Mouse (Mus musculus) heart, embryonic 12.5 days (tissue): Measurements from ENCODE around the gene Rhod. TPM values are rescaled to one million over a fixed set of nuclear protein-coding genes. Genes with fewer than 3 reads are reported as not detected.
"Not testable (repeated sequence)": the region's sequence is repeated elsewhere in the genome, so short reads cannot be mapped to it uniquely, and the experiment has no call there.

Experiments used
- ATAC-seq: fragments of 200-750 bp; cut with Nextera tagmentation; 2 replicates; pipeline ENCODE4 v1.8.0; 2017; ENCODE audit warnings: moderate TSS enrichment, moderate library complexity; ENCODE audit not compliant: insufficient number of reproducible peaks, low FRiP score
- H3K27ac ChIP-seq: fragments of 300-500 bp; sonication (generic); 2 replicates; pipeline ENCODE4 v1.5.1; 2016; ENCODE audit warnings: mild to moderate bottlenecking, moderate library complexity; ENCODE audit not compliant: poor library complexity, severe bottlenecking
- H3K27me3 ChIP-seq: fragments of 300-500 bp; sonication (generic); replicated peaks from 2 replicates; pipeline ENCODE4 v1.6.1; 2016; ENCODE audit warnings: mild to moderate bottlenecking, moderate library complexity
- H3K36me3 ChIP-seq: fragments of 300-500 bp; sonication (generic); 2 replicates; pipeline ENCODE4 v1.6.1; 2016; ENCODE audit warnings: mild to moderate bottlenecking, moderate library complexity
- H3K4me1 ChIP-seq: fragments of 300-500 bp; sonication (generic); replicated peaks from 2 replicates; pipeline ENCODE4 v1.6.1; 2016; ENCODE audit warnings: mild to moderate bottlenecking
- H3K4me2 ChIP-seq: fragments of 300-500 bp; sonication (generic); 2 replicates; pipeline ENCODE4 v1.6.1; 2016; ENCODE audit warnings: mild to moderate bottlenecking, moderate library complexity
- H3K4me3 ChIP-seq: fragments of 300-500 bp; sonication (generic); 2 replicates; pipeline ENCODE4 v1.5.1; 2016; ENCODE audit warnings: mild to moderate bottlenecking
- H3K9ac ChIP-seq: fragments of 300-500 bp; sonication (generic); 2 replicates; pipeline ENCODE4 v1.6.1; 2016; ENCODE audit warnings: mild to moderate bottlenecking, moderate library complexity
- H3K9me3 ChIP-seq: fragments of 300-500 bp; sonication (generic); replicated peaks from 2 replicates; pipeline ENCODE4 v1.6.1; 2016; ENCODE audit warnings: mild to moderate bottlenecking, moderate library complexity
- WGBS: fragments of 180-500 bp; shearing (Covaris S2); methylation state at CpG from one replicate; pipeline ENCODE4 v1.1.7; 2016; 5-methylcytosine and 5-hydroxymethylcytosine counted together
- polyA plus RNA-seq: library from polyadenylated mRNA; unstranded; fragments of >200 nt; fragmentation: Nextera tagmentation; extraction: Ambion mirVana; gene quantifications from 2 replicates; pipeline ENCODE4 v1.2.1, GENCODE M21; 2016

The Rhod gene
- polyA plus RNA-seq, 1 experiment from 2014 or later: 23.8 TPM

DNA sequence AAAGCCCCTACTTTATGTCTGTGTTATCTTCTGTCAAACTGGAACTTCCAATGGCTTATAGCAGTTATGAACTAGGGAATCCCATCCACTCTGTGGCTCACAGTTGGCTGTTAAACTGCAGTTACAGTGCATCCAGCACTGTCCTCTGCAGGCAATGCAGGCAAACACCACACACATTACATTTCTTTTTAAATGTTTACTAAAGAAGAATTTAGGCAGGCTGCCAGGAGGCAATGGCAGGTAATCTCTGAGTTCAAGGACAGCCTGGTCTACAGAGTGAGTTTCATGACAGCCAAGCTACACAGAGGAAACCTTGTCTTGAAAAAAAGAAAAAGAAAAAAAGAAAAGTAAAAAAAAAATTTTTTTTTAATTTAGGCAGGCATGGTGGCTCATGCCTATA is 55.9 kb downstream of the Rhod start:
- no peak for ATAC-seq
- Histone ChIP-seq H3K36me3 (peaks cover 28% of the 10 kb centered on the region), H3K9ac (no peak overlapping the region), H3K4me1 (peaks cover 2% of the 10 kb centered on the region; the same call in 1 of the 2 replicates), H3K27me3 (no peaks in the 10 kb centered on the region), H3K4me2 (no peak overlapping the region), H3K9me3 (no peaks in the 10 kb centered on the region), H3K27ac (no peak overlapping the region), H3K4me3 (no peak overlapping the region)

DNA sequence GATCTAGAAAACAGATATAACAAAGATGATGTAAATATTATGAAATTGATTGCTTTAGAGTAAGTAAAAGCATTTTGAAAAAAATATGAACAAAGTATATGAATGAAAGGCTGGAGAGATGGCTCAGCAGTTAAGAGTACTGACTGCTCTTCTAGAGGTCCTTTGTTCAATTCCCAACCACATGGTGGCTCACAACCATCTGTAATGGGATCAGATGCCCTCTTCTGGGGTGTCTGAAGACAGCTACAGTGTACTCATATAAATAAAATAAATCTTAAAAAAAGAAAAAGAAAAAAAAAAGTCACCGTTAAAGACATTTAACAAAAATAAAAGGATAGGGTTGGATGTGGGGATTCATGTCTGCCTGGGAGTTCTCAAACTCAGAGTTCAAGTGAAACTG is 56.9 kb downstream of the Rhod start:
- 91% methylated on average over 1 of the region's 1 CpGs for WGBS
- not testable (repeated sequence) for H3K4me2 ChIP-seq, H3K9me3 ChIP-seq, H3K4me3 ChIP-seq, H3K27me3 ChIP-seq, H3K27ac ChIP-seq, ATAC-seq, H3K9ac ChIP-seq, H3K4me1 ChIP-seq
- H3K36me3 ChIP-seq: peaks cover 25% of the 10 kb centered on the region

Other genes starting within 250 kb of the Rhod start
- 1.5 and 1.6 TPM in 2 replicates for gene Tbc1d10c, start 248.1 kb downstream of the Rhod start, polyA plus RNA-seq
- 627 and 649 TPM in 2 replicates for gene Ppp1ca, start 247.4 kb downstream of the Rhod start, polyA plus RNA-seq
- gene Rad9a, start 237.8 kb downstream of the Rhod start, polyA plus RNA-seq: 22.6 and 23.1 TPM in 2 replicates
- gene Clcf1, start 225.2 kb downstream of the Rhod start, polyA plus RNA-seq: 1.3 and 1.4 TPM in 2 replicates
- gene AC109138.7, start 225.1 kb downstream of the Rhod start, polyA plus RNA-seq: not detected in 2 replicates
- gene Pold4, start 207.5 kb downstream of the Rhod start, polyA plus RNA-seq: 16.6 and 19.4 TPM in 2 replicates
- gene Ssh3, start 170.3 kb downstream of the Rhod start, polyA plus RNA-seq: 4.5 and 4.7 TPM in 2 replicates
- 1.6 and 2.0 TPM in 2 replicates for gene Ankrd13d, start 156.3 kb downstream of the Rhod start, polyA plus RNA-seq
- gene Grk2, start 133.2 kb downstream of the Rhod start, polyA plus RNA-seq: 12.6 and 15.6 TPM in 2 replicates
- gene Kdm2a, start 41.1 kb downstream of the Rhod start, polyA plus RNA-seq: 50.9 and 57.7 TPM in 2 replicates
- 1.3 TPM in 2 replicates for gene Syt12, start 38.0 kb upstream of the Rhod start, polyA plus RNA-seq
- gene 2010003K11Rik, start 59.2 kb upstream of the Rhod start, polyA plus RNA-seq: not detected in 2 replicates
- gene Pcx, start 71.0 kb upstream of the Rhod start, polyA plus RNA-seq: 15.9 and 16.6 TPM in 2 replicates
- 7.6 and 8.0 TPM in 2 replicates for gene Lrfn4, start 176.2 kb upstream of the Rhod start, polyA plus RNA-seq
- 36.5 and 38.3 TPM in 2 replicates for gene Rce1, start 186.2 kb upstream of the Rhod start, polyA plus RNA-seq